Mouse (Mus musculus) left cerebral cortex, postnatal 36 days (tissue): ENCODE measurements around the gene Ptger3. TPM values are rescaled to one million over a fixed set of nuclear protein-coding genes. Genes with fewer than 3 reads are reported as not detected.

Experiments
- DNase-seq, 2 experiments: peaks; one replicate each; pipeline ENCODE4 v3.0.0; 2021 to 2022; ENCODE audit warnings: low spot score in 2 of 2, mixed read lengths in 1 of 2
- intact Hi-C: fragments of 180-260 bp; cut with DNase I; formaldehyde crosslinking; loops from one replicate; pipeline ENCODE4 v1.15.1; 2025
- microRNA-seq: library from miRNA; unstranded; fragments of <30 nt; microRNA quantifications from one replicate; pipeline ENCODE4 v1.2.0, GENCODE M21; 2022
- total RNA-seq, 2 experiments: library from RNA; stranded (reverse); gene quantifications; 2 replicates each; pipeline ENCODE4 v1.2.3; 2021

Ptger3 gene
- total RNA-seq, 2 experiments from 2014 or later, result 3.3 to 5.2 TPM

DNA sequence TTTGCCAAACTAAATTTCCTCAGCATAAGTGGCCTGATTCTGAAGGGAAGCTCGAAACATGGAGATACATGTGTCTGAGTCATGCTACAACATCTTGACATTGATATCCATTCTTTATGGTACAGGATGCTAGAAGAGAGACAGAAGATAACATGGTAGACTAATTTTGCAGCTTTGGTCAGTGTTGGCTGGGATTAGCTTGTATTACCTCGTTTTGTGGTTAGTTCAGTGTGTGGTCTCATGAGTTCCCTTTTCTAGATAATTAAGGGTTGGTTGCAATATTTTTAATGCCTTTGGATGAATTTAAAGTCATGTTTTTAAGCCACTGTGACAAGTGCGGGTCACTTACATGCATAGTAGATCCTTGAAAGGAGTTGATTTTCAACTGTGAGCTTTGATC lies 119.4 kb downstream of the Ptger3 start:
- intact Hi-C loops, result no loop called here
- DNase-seq, result no peak

DNA sequence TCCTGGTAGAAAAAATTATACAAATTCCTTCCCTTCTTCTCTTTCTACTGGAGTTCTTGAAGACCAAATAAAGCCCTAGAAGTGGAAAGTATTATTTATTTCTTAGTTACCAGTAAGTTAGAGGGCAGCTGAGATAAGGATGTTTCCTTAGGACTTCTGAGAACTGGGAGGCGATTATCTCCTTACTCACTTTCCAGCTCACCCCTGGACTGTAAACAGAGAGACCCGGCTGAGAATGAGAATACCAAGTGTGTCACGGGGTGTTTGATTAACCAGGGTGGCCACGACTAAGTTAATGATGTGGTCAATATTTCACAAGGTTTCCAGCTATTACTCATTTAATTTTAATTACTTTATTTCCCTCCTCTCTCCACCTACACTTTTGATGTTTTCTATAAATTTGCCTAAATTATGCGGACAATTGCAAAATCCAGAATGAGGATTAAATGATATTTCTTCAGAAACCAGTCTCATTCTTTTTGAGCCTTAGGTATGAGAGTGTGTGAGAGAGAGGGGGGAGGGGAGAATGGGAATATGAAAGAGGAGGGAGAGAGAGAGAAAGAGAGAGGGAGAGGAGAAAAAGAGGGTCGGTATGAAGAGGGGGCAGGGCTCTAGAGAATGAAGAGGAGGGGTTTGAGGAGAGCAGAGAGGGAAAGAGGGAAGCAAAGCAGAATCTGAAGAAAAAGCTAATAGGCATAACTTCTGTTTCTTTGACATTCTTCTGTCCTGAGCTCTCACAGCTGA lies 121.9 kb downstream of the Ptger3 start:
- intact Hi-C loops, result no loop called here

More for the DNA sequence above, 121.9 kb downstream of the Ptger3 start:
- DNase-seq, result no peak

Small RNA genes within 50 kb of the gene (microRNA-seq; reads per million reads assigned to microRNA genes)
- 199 reads per million, percentile 62 among the genes with 10 or more reads in this experiment for gene Mir186

Other genes starting within 250 kb of the Ptger3 start
- 100 to 1,000 TPM; 126 to 157 TPM for gene Zranb2, start 32.7 kb upstream of the Ptger3 start, total RNA-seq